Mouse (Mus musculus) G1E (cell line): ENCODE data around the gene Mlip.

Source experiments
- CTCF ChIP-seq: IDR thresholded peaks from 2 replicates; pipeline ENCODE4 v1.5.1; 2012; ENCODE audit warnings: low read depth, low read length, inconsistent platforms, mixed read lengths
- GATA2 ChIP-seq: IDR thresholded peaks from 2 replicates; pipeline ENCODE4 v1.6.1; 2012; ENCODE audit warnings: low read depth, low read length, inconsistent platforms, borderline replicate concordance

DNA sequence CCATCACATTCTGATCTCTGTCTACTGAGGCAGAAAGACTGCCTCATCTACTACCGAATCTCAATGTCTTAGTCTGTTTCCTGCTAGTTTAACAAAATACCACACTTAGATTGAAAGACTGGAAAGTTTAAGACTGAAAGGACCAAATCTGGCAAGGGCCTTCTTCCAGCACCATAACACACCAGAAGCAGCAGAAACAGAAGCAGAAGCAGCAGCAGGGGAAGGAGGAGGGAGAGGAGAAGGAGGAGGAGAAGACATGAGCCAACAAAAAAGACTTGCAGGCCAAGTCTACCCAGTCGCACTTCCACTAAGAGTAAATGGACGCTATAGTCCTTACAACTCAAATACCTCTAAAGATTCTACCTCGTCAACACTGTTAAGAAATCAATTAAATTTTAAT is 80.0 kb downstream of the Mlip start:
- TF ChIP-seq CTCF (no peak), GATA2 (no peak)
